Mouse (Mus musculus): ENCODE measurements around the gene Gm10803.

GRCm38 (mm10) chr2:93592164-93592790 is 31.9 kb downstream of the Gm10803 start:
- TF ChIP-seq CTCF (IDR thresholded peaks at IDR 0.05; ENCODE audit: control insufficient read depth, insufficient read depth, low read length) (no peak), POLR2A (IDR thresholded peaks at IDR 0.05; ENCODE audit: borderline replicate concordance, control insufficient read depth, low read depth, low read length) (no peak)

All from bone marrow, adult 2 months (tissue).